ENCODE assay signal across 19 mouse cellular contexts in the genomic region with DNA sequence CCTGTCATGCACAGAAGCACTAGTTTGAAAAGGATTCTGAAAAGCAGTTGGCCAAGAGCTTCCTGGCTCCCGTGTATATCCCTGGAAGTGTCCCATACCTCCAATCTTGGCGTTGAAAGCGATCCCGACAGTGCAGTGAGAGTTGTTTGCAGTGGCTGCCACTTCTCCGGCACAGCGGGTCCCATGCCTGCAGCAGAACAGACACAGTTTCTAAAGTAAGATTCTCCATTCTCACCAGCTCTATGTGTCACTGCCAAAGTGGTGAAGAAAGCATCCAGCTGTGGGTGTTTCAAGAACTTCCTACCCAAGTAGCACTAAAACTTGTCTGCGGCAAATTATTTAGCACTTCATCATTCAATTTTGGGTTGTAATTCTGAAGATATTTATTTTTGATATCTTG.
A peak's percentile ranks its signal among the peaks of the same experiment; 100 is the strongest.
DNase-seq lines count a peak whose midpoint lies in the region; ATAC-seq and TF ChIP-seq lines count a peak whose summit lies in the region.
"Had no signal": no experiment of that assay in that cellular context is flagged by ENCODE, and none has a peak within 500 bp of the region (broad histone marks: within the 10 kb centered on the region; RNA-seq: fewer than 3 reads in every experiment).

No protein-coding gene starts in this region.

- peak; percentile 81 for ATAC-seq in lung, embryonic 16.5 days (ENCODE audit: low read depth)
- no peak for ATAC-seq in midbrain, postnatal 0 days (ENCODE audit: low FRiP score)
- ATAC-seq: forebrain, embryonic 15.5 days; intestine, embryonic 15.5 days had no signal

- no peaks in the 10 kb centered on the region for H3K9me3 ChIP-seq in lung, embryonic 16.5 days (ENCODE audit: control insufficient read depth, low read length)
- no peaks in the 10 kb centered on the region for H3K9me3 ChIP-seq in midbrain, postnatal 0 days (ENCODE audit: low read length)
- H3K9me3 ChIP-seq: forebrain, embryonic 15.5 days; heart, embryonic 12.5 days; intestine, embryonic 15.5 days; limb, embryonic 12.5 days; midbrain, embryonic 12.5 days; neural tube, embryonic 12.5 days had no signal

- H3K4me2 ChIP-seq in lung, embryonic 16.5 days (ENCODE audit: low read depth, low read length): no peak overlapping the region
- H3K4me2 ChIP-seq in midbrain, postnatal 0 days (ENCODE audit: low read depth, low read length, poor library complexity, severe bottlenecking): no peak overlapping the region
- H3K4me2 ChIP-seq: forebrain, embryonic 15.5 days; heart, embryonic 12.5 days; hindbrain, embryonic 14.5 days; intestine, embryonic 15.5 days; limb, embryonic 12.5 days; midbrain, embryonic 12.5 days; neural tube, embryonic 12.5 days had no signal

- H3K27me3 ChIP-seq in lung, embryonic 16.5 days (ENCODE audit: control insufficient read depth, insufficient read depth, low read depth, low read length): no peaks in the 10 kb centered on the region
- H3K27me3 ChIP-seq in midbrain, postnatal 0 days (ENCODE audit: insufficient read depth, low read length): no peaks in the 10 kb centered on the region
- H3K27me3 ChIP-seq: forebrain, embryonic 15.5 days; heart, embryonic 12.5 days; intestine, embryonic 15.5 days; limb, embryonic 12.5 days; midbrain, embryonic 12.5 days; neural tube, embryonic 12.5 days had no signal

- peak; percentile 59 for DNase-seq in right cerebral cortex, adult 18-20 months
- no peak for DNase-seq in right cerebral cortex, postnatal 14 days
- peak; percentile 5 to 75 for DNase-seq in left cerebral cortex, postnatal 25 days (ENCODE audit: low spot score in 2 of 2)
- peak; percentile 29 to 45 for DNase-seq in right cerebral cortex, postnatal 36 days (ENCODE audit: low spot score in 2 of 2)
- DNase-seq in midbrain, postnatal 0 days (ENCODE audit: low spot score): no peak
- DNase-seq in layer of hippocampus, adult 18-20 months (ENCODE audit: low spot score in 2 of 2): no peak
- DNase-seq: adrenal gland, adult 2 months; cerebellum, adult 9-11 months; heart, adult 11 months had no signal

- WGBS in lung, embryonic 16.5 days: 41% methylated on average over 7 of the region's 7 CpGs
- 87% methylated on average over 7 of the region's 7 CpGs for WGBS in midbrain, postnatal 0 days

- no peak overlapping the region for H3K4me3 ChIP-seq in lung, embryonic 16.5 days (ENCODE audit: low read length)
- no peak overlapping the region for H3K4me3 ChIP-seq in midbrain, postnatal 0 days (ENCODE audit: low read depth, low read length)
- H3K4me3 ChIP-seq: forebrain, embryonic 15.5 days; heart, embryonic 12.5 days; intestine, embryonic 15.5 days; limb, embryonic 12.5 days; midbrain, embryonic 12.5 days; neural tube, embryonic 12.5 days had no signal

- intact Hi-C loops in left cerebral cortex, postnatal 25 days (cut with DNase I): no loop called here

- peaks cover 7% of the 10 kb centered on the region; the same call in 1 of the 2 replicates for H3K36me3 ChIP-seq in lung, embryonic 16.5 days (ENCODE audit: control insufficient read depth, insufficient read depth, low read length)
- H3K36me3 ChIP-seq in midbrain, postnatal 0 days (ENCODE audit: insufficient read depth, low read length): no peaks in the 10 kb centered on the region
- H3K36me3 ChIP-seq: forebrain, embryonic 15.5 days; midbrain, embryonic 12.5 days; neural tube, embryonic 12.5 days had no signal

- TF ChIP-seq CTCF in midbrain, postnatal 0 days (IDR thresholded peaks at IDR 0.05): no peak

- no peak overlapping the region for H3K27ac ChIP-seq in lung, embryonic 16.5 days (ENCODE audit: low read length)
- H3K27ac ChIP-seq in midbrain, postnatal 0 days (ENCODE audit: low read depth, low read length): no peak overlapping the region
- H3K27ac ChIP-seq: forebrain, embryonic 15.5 days; hindbrain, embryonic 14.5 days; intestine, embryonic 15.5 days; limb, embryonic 12.5 days; liver, embryonic 14.5 days; midbrain, embryonic 12.5 days; neural tube, embryonic 12.5 days; stomach, postnatal 0 days had no signal

- no peak overlapping the region for H3K9ac ChIP-seq in lung, embryonic 16.5 days (ENCODE audit: low read length)
- H3K9ac ChIP-seq in midbrain, postnatal 0 days (replicated peaks; ENCODE audit: low read length, poor library complexity, severe bottlenecking): no peak overlapping the region
- H3K9ac ChIP-seq: forebrain, embryonic 15.5 days; heart, embryonic 12.5 days; hindbrain, embryonic 14.5 days; intestine, embryonic 15.5 days; limb, embryonic 12.5 days; liver, embryonic 14.5 days; midbrain, embryonic 12.5 days; neural tube, embryonic 12.5 days had no signal

- H3K4me1 ChIP-seq in lung, embryonic 16.5 days (replicated peaks; ENCODE audit: control insufficient read depth, insufficient read depth, low read length): no peaks in the 10 kb centered on the region
- no peaks in the 10 kb centered on the region for H3K4me1 ChIP-seq in midbrain, postnatal 0 days (ENCODE audit: insufficient read depth, low read length)
- H3K4me1 ChIP-seq: forebrain, embryonic 15.5 days; heart, embryonic 12.5 days; intestine, embryonic 15.5 days; limb, embryonic 12.5 days; midbrain, embryonic 12.5 days; neural tube, embryonic 12.5 days had no signal

Comparison
In these comparisons a context has a peak if more than half of its experiments do, and no peak if none do; other contexts are left out.
1. DNase-seq: peak in right cerebral cortex, adult 18-20 months (single experiment), left cerebral cortex, postnatal 25 days (2 of 2) and right cerebral cortex, postnatal 36 days (2 of 2); none in right cerebral cortex, postnatal 14 days (single experiment), midbrain, postnatal 0 days (single experiment) and layer of hippocampus, adult 18-20 months (0 of 2).